Mouse (Mus musculus) megakaryocyte, embryonic 14.5 days (primary cell): ENCODE results near the gene Blvrb.

Source experiments
- FLI1 ChIP-seq: IDR thresholded peaks from 2 replicates; pipeline ENCODE4 v1.6.1; 2012; ENCODE audit warnings: low read length, inconsistent platforms, mixed read lengths
- GATA1 ChIP-seq: IDR thresholded peaks from 3 replicates; pipeline ENCODE4 v1.6.1; 2012; ENCODE audit warnings: mixed read lengths, low read length, inconsistent platforms, borderline replicate concordance

- no peak for TF ChIP-seq GATA1
- TF ChIP-seq FLI1 = no peak
Observed at GRCm38 (mm10) chr7:27437544-27437943, 10.2 kb upstream of the Blvrb start.
